ENCODE assay signal across 25 mouse cellular contexts in the genomic region with DNA sequence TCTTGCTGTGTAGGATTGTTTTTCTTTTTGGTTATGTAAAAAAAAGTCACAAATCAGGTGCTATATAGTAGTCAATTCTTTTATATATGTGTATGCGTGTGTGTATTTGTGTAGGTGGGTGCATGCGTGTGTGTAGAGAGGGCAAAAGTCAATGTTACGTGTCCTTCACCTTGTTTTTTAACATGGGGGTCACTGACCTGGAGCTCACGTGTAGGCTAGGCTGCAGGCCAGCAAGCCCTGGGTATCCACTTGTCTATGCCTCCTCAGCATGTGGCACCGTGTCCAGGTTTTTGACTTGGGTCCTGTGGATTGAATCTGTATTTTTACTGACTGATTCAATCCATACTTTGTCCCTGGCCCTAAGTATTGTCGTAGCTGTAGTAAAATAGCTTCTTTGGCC. TPM values are rescaled to one million over a fixed set of nuclear protein-coding genes. Genes with fewer than 3 reads are reported as not detected.
DNase-seq lines count a peak whose midpoint lies in the region; ATAC-seq and TF ChIP-seq lines count a peak whose summit lies in the region.
"Had no signal": no experiment of that assay in that cellular context is flagged by ENCODE, and none has a peak within 500 bp of the region (broad histone marks: within the 10 kb centered on the region; RNA-seq: fewer than 3 reads in every experiment).

No protein-coding gene starts in this region.

- H3K27me3 ChIP-seq in kidney, adult 2 months (replicated peaks; ENCODE audit: control insufficient read depth, insufficient read depth, low read length) = no peaks in the 10 kb centered on the region
- no peaks in the 10 kb centered on the region for H3K27me3 ChIP-seq in kidney, embryonic 15.5 days
- no peaks in the 10 kb centered on the region for H3K27me3 ChIP-seq in kidney, embryonic 16.5 days (ENCODE audit: insufficient read depth, low read length)
- no peaks in the 10 kb centered on the region for H3K27me3 ChIP-seq in kidney, embryonic 14.5 days (ENCODE audit: control insufficient read depth, insufficient read depth, low read length)
- H3K27me3 ChIP-seq in liver, embryonic 16.5 days (ENCODE audit: control insufficient read depth, insufficient read depth, low read depth, low read length) = no peaks in the 10 kb centered on the region
- H3K27me3 ChIP-seq in liver, embryonic 11.5 days (replicated peaks; ENCODE audit: control insufficient read depth, insufficient read depth, low read length) = no peaks in the 10 kb centered on the region
- H3K27me3 ChIP-seq: CH12.LX; embryonic facial prominence, embryonic 12.5 days; forebrain, embryonic 13.5 days; Patski had no signal

- DNase-seq in kidney, adult 2 months = peak; percentile 74
- DNase-seq in kidney, adult 9 months = peak; percentile 68
- DNase-seq in kidney, postnatal 36 days = peak; percentile 49 to 73
- no peak for DNase-seq in liver, embryonic 11.5 days (ENCODE audit: low spot score)
- DNase-seq: adrenal gland, adult 8-10 months; adrenal gland, postnatal 14 days; adrenal gland, postnatal 36 days; B cell, adult 2 months; cerebellum, adult 11-12 months; cerebellum, adult 2 months; cerebellum, adult 9-10 months; cerebellum, postnatal 10 days; cerebellum, postnatal 25 days had no signal

- no peak for TF ChIP-seq POLR2A in kidney, adult 2 months (IDR thresholded peaks at IDR 0.05; ENCODE audit: low read depth, low read length)

- H3K27ac ChIP-seq in kidney, adult 2 months (ENCODE audit: insufficient read depth, low read depth, low read length) = no peak overlapping the region; the same call in 1 of the 2 replicates
- H3K27ac ChIP-seq in kidney, embryonic 15.5 days = no peak overlapping the region
- H3K27ac ChIP-seq in kidney, embryonic 16.5 days (ENCODE audit: low read length) = no peak overlapping the region
- H3K27ac ChIP-seq in kidney, embryonic 14.5 days (ENCODE audit: low read depth, low read length) = no peak overlapping the region
- no peak overlapping the region for H3K27ac ChIP-seq in liver, embryonic 16.5 days (ENCODE audit: low read length)
- no peak overlapping the region for H3K27ac ChIP-seq in liver, embryonic 11.5 days (ENCODE audit: low read depth, low read length)
- H3K27ac ChIP-seq: embryonic facial prominence, embryonic 10.5 days; embryonic facial prominence, embryonic 12.5 days; forebrain, embryonic 13.5 days had no signal

- no peak for TF ChIP-seq CTCF in kidney, adult 2 months (conservative IDR thresholded peaks at IDR 0.05; ENCODE audit: insufficient read depth, insufficient read length, low read depth, low read length)

- H3K4me2 ChIP-seq in kidney, embryonic 15.5 days = no peak overlapping the region
- H3K4me2 ChIP-seq in kidney, embryonic 16.5 days (replicated peaks; ENCODE audit: low read depth, low read length) = no peak overlapping the region
- H3K4me2 ChIP-seq in kidney, embryonic 14.5 days (replicated peaks; ENCODE audit: low read depth, low read length) = no peak overlapping the region
- no peak overlapping the region for H3K4me2 ChIP-seq in liver, embryonic 16.5 days (ENCODE audit: low read depth, low read length)
- H3K4me2 ChIP-seq in liver, embryonic 11.5 days = no peak overlapping the region
- H3K4me2 ChIP-seq: embryonic facial prominence, embryonic 12.5 days; forebrain, embryonic 13.5 days had no signal

- H3K9ac ChIP-seq in kidney, embryonic 15.5 days = no peak overlapping the region
- no peak overlapping the region for H3K9ac ChIP-seq in kidney, embryonic 16.5 days (replicated peaks; ENCODE audit: low read length)
- H3K9ac ChIP-seq in kidney, embryonic 14.5 days (ENCODE audit: low read depth, low read length) = no peak overlapping the region
- no peak overlapping the region for H3K9ac ChIP-seq in liver, embryonic 16.5 days (ENCODE audit: low read depth, low read length)
- no peak overlapping the region for H3K9ac ChIP-seq in liver, embryonic 11.5 days (ENCODE audit: low read depth, low read length)
- H3K9ac ChIP-seq: embryonic facial prominence, embryonic 12.5 days; forebrain, embryonic 13.5 days had no signal

- WGBS in kidney, adult 2 months = 67% methylated on average over 6 of the region's 6 CpGs
- WGBS in kidney, embryonic 15.5 days = 91% methylated on average over 6 of the region's 6 CpGs
- WGBS in kidney, embryonic 16.5 days = 91% methylated on average over 6 of the region's 6 CpGs
- WGBS in kidney, embryonic 14.5 days = 88% methylated on average over 6 of the region's 6 CpGs
- WGBS in liver, embryonic 16.5 days (ENCODE audit: insufficient replicate concordance) = 81% methylated on average over 6 of the region's 6 CpGs
- 95% methylated on average over 6 of the region's 6 CpGs for WGBS in liver, embryonic 11.5 days

- H3K4me1 ChIP-seq in kidney, adult 2 months (ENCODE audit: control insufficient read depth, insufficient read depth, low read length) = peaks cover 4% of the 10 kb centered on the region; the same call in 1 of the 2 replicates
- no peaks in the 10 kb centered on the region for H3K4me1 ChIP-seq in kidney, embryonic 15.5 days
- no peaks in the 10 kb centered on the region for H3K4me1 ChIP-seq in kidney, embryonic 16.5 days (ENCODE audit: insufficient read depth, low read length)
- H3K4me1 ChIP-seq in kidney, embryonic 14.5 days (ENCODE audit: control insufficient read depth, insufficient read depth, low read length) = no peaks in the 10 kb centered on the region
- H3K4me1 ChIP-seq in liver, embryonic 16.5 days (ENCODE audit: control insufficient read depth, low read depth, low read length) = no peaks in the 10 kb centered on the region
- no peaks in the 10 kb centered on the region for H3K4me1 ChIP-seq in liver, embryonic 11.5 days (replicated peaks; ENCODE audit: control insufficient read depth, insufficient read depth, low read length)
- H3K4me1 ChIP-seq: embryonic facial prominence, embryonic 10.5 days; embryonic facial prominence, embryonic 12.5 days had no signal

- H3K36me3 ChIP-seq in kidney, adult 2 months (ENCODE audit: control insufficient read depth, insufficient read depth, low read length) = peaks cover 3% of the 10 kb centered on the region
- peaks cover 82% of the 10 kb centered on the region for H3K36me3 ChIP-seq in kidney, embryonic 15.5 days
- peaks cover 68% of the 10 kb centered on the region for H3K36me3 ChIP-seq in kidney, embryonic 16.5 days (ENCODE audit: insufficient read depth, low read length)
- H3K36me3 ChIP-seq in kidney, embryonic 14.5 days (ENCODE audit: control insufficient read depth, insufficient read depth, low read length) = peaks cover 73% of the 10 kb centered on the region
- H3K36me3 ChIP-seq in liver, embryonic 16.5 days (ENCODE audit: control insufficient read depth, insufficient read depth) = peaks cover 43% of the 10 kb centered on the region
- peaks cover 49% of the 10 kb centered on the region for H3K36me3 ChIP-seq in liver, embryonic 11.5 days (ENCODE audit: control insufficient read depth, insufficient read depth, low read length)

- ATAC-seq in kidney, embryonic 15.5 days (replicated peaks; ENCODE audit: low FRiP score) = no peak
- no peak for ATAC-seq in kidney, embryonic 16.5 days (ENCODE audit: low FRiP score, low TSS enrichment)
- no peak for ATAC-seq in kidney, embryonic 14.5 days (ENCODE audit: low FRiP score, low TSS enrichment)
- 0 out of 2 replicates have a peak, but pooled peaks have one; percentile 60 for ATAC-seq in liver, embryonic 16.5 days (ENCODE audit: low read depth)
- ATAC-seq in liver, embryonic 11.5 days (replicated peaks; ENCODE audit: low FRiP score) = no peak
- ATAC-seq: activated CD4-positive, CD25-positive, alpha-beta regulatory T cell, adult 4 months; CD4-positive, CD25-positive, alpha-beta regulatory T cell, adult 4 months; forebrain, embryonic 13.5 days; Patski had no signal

- H3K9me3 ChIP-seq in kidney, embryonic 15.5 days (replicated peaks) = no peaks in the 10 kb centered on the region
- H3K9me3 ChIP-seq in kidney, embryonic 16.5 days (ENCODE audit: low read length) = no peaks in the 10 kb centered on the region
- no peaks in the 10 kb centered on the region for H3K9me3 ChIP-seq in kidney, embryonic 14.5 days (ENCODE audit: control insufficient read depth, low read length)
- H3K9me3 ChIP-seq in liver, embryonic 16.5 days (replicated peaks; ENCODE audit: control insufficient read depth, low read length) = no peaks in the 10 kb centered on the region
- no peaks in the 10 kb centered on the region for H3K9me3 ChIP-seq in liver, embryonic 11.5 days (ENCODE audit: control insufficient read depth, low read length)
- H3K9me3 ChIP-seq: embryonic facial prominence, embryonic 10.5 days; embryonic facial prominence, embryonic 12.5 days; forebrain, embryonic 13.5 days; G1E had no signal

- no peak overlapping the region for H3K4me3 ChIP-seq in kidney, adult 2 months (ENCODE audit: insufficient read depth, low read depth, low read length)
- H3K4me3 ChIP-seq in kidney, embryonic 15.5 days (replicated peaks) = no peak overlapping the region
- no peak overlapping the region for H3K4me3 ChIP-seq in kidney, embryonic 16.5 days (ENCODE audit: low read length)
- no peak overlapping the region for H3K4me3 ChIP-seq in kidney, embryonic 14.5 days (ENCODE audit: low read length)
- no peak overlapping the region for H3K4me3 ChIP-seq in liver, embryonic 16.5 days (ENCODE audit: low read depth, low read length)
- no peak overlapping the region for H3K4me3 ChIP-seq in liver, embryonic 11.5 days (ENCODE audit: low read depth, low read length)
- H3K4me3 ChIP-seq: embryonic facial prominence, embryonic 10.5 days; embryonic facial prominence, embryonic 12.5 days; forebrain, embryonic 13.5 days had no signal

RNA-seq across cellular contexts. Expression of a gene that starts 18.2 kb away (rescaled TPM):
- 322 and 403 TPM in 2 replicates for polyA plus RNA-seq in kidney, adult 2 months (2012; rRNA removed)
- 55.2 and 59.5 TPM in 2 replicates for polyA plus RNA-seq in kidney, embryonic 15.5 days (2015; fragmentation: Nextera tagmentation; extraction: Ambion mirVana)
- polyA plus RNA-seq in kidney, embryonic 16.5 days (2015; fragmentation: Nextera tagmentation; extraction: Ambion mirVana) = 69.7 and 71.7 TPM in 2 replicates
- polyA plus RNA-seq in kidney, embryonic 14.5 days (2014; fragmentation: Nextera tagmentation; extraction: Ambion mirVana) = 36.8 and 43.4 TPM in 2 replicates
- 126 and 134 TPM in 2 replicates for polyA plus RNA-seq in liver, embryonic 16.5 days (2015; fragmentation: Nextera tagmentation; extraction: Ambion mirVana)
- polyA plus RNA-seq in liver, embryonic 11.5 days (2014; fragmentation: Nextera tagmentation; extraction: Ambion mirVana) = 42.1 and 45.1 TPM in 2 replicates

RNA-seq across cellular contexts. Expression of a gene that starts 19.3 kb away (rescaled TPM):
- 21.7 and 23.9 TPM in 2 replicates for polyA plus RNA-seq in kidney, adult 2 months (2012; rRNA removed)
- 83.5 and 84.2 TPM in 2 replicates for polyA plus RNA-seq in kidney, embryonic 15.5 days (2015; fragmentation: Nextera tagmentation; extraction: Ambion mirVana)
- polyA plus RNA-seq in kidney, embryonic 16.5 days (2015; fragmentation: Nextera tagmentation; extraction: Ambion mirVana) = 81.0 and 82.4 TPM in 2 replicates
- polyA plus RNA-seq in kidney, embryonic 14.5 days (2014; fragmentation: Nextera tagmentation; extraction: Ambion mirVana) = 47.3 and 122 TPM in 2 replicates
- polyA plus RNA-seq in liver, embryonic 16.5 days (2015; fragmentation: Nextera tagmentation; extraction: Ambion mirVana) = 22.7 and 24.5 TPM in 2 replicates
- 65.3 and 71.2 TPM in 2 replicates for polyA plus RNA-seq in liver, embryonic 11.5 days (2014; fragmentation: Nextera tagmentation; extraction: Ambion mirVana)
